Mouse (Mus musculus) heart, postnatal 36 days (tissue): ENCODE results near the gene Timeless. TPM values are rescaled to one million over a fixed set of nuclear protein-coding genes. Genes with fewer than 3 reads are reported as not detected.
A peak's percentile ranks its signal among the peaks of the same experiment; 100 is the strongest.
"Not testable (repeated sequence)": the region's sequence is repeated elsewhere in the genome, so short reads cannot be mapped to it uniquely, and the experiment has no call there.

ENCODE experiments used
- DNase-seq, 2 experiments: peaks; one replicate each; pipeline ENCODE4 v3.0.0; 2021 to 2022
- intact Hi-C: fragments of 180-260 bp; cut with DNase I; formaldehyde crosslinking; loops from one replicate; pipeline ENCODE4 v1.15.1; 2025
- total RNA-seq, 2 experiments: library from RNA; stranded (reverse); gene quantifications; 2 replicates each; pipeline ENCODE4 v1.2.3; 2021

Timeless gene
- total RNA-seq, 2 experiments from 2014 or later = 8.9 to 12.2 TPM

DNA sequence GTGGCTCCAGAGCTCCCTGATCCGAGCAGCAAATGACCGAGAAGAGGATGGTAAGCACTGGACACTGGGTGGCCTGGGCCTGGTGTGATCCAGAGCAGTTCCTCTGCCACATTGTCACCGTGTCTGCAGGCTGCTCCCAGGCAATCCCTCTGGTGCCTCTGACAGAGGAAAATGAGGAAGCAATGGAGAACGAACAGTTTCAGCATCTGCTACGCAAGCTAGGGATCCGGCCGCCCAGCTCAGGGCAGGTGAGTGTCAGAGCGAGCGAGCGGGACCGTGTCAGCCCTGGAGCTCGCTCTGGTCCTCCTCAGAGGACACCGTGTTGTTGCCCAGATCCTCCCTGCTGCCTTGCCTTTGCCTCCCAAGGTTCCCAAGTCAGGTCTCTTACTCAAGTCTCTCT is 18.7 kb downstream of the Timeless start:
- DNase-seq = no peak
- intact Hi-C loops = no loop called here

DNA sequence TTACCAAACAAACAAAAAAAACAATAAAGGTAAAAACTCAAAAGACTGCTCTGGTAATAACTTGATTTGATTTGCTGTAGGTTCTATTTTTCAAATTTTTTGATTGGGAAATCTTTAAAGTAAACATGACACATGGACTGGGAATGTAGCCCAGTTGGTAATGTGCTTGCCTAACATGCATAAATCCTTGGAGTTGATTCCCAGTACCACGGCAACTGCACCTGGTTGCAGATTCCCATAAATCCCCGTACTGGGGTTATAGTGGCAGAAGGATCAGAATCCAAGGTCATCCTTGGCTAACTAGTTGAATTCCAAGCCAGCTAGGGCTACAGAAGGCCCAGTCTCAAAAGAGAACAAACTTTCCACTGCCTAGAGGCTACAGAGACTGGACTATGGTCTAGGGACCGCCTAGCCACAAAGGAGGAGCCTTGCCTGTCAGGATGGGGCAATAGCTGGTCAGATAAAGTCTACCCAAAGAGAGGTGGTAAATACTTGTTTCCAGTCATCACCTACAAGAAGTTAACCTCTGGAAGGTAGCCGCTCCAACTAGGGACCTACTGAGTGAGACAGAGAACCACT is 21.9 kb downstream of the Timeless start, which contains the start of gene Apon:
Gene Apon (plus strand): TSS at position 420 of the 579 bp plus-strand sequence.
- intact Hi-C loops = no loop called here
- DNase-seq = no peak

DNA sequence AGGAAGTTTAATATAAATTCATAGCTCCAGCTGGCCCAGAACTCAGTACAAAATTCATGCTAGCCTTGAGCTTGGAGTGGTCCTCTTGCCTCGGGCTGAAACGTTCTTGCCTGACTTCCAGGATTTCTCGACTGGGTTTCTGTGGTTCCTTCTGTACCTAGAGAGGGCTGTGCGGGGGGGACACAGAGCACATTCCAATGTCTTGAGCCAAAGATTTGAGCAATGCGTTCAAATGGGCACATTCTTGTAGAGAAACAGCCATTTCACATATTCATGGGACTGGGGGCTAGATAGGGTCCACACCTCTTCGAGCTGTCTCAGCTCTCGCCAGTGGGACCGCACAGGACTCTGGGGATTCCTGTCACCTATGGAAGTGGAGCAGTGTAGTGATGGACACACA is 24.1 kb downstream of the Timeless start:
- DNase-seq = no peak
- intact Hi-C loops = no loop called here

DNA sequence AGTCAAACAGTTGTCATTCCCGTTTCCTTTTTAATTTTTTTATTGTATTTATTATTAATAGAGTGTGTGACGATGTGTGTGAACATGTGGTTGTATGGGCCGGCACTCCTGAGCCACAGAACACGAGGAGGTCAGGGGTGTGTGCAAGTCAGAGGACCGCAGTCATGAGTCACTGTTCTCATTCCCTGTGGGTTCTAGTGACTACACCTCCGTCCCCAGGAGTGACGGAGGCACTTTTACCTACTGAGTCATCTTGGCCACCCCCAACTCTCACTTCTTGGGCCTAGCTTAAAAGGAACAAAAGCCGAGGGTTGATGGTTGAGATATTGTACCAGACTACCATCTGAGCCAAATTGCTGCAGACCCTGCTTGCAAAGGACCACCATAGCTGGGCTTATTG is 24.5 kb downstream of the Timeless start:
- intact Hi-C loops = no loop called here
- no peak for DNase-seq

DNA sequence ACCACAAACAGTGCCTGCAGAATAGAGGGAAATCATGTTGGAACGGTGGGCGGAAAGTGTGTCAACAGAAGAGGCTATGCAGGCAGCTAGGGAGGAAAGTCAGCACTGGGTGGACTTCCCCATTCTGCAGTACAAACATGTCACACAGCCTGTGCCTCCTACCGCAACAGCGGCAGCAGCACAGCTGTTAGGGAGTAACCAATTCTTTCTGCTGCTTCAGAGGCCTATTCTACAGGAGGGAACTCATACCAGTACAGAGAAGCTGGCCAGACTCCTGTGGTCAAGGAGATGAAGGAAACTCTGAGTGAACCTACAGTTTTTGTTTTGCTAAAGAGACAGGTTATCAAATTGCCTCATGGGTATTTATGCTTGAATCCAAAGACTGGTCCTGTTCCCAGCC is 27.1 kb downstream of the Timeless start:
- no peak for DNase-seq
- intact Hi-C loops = no loop called here

DNA sequence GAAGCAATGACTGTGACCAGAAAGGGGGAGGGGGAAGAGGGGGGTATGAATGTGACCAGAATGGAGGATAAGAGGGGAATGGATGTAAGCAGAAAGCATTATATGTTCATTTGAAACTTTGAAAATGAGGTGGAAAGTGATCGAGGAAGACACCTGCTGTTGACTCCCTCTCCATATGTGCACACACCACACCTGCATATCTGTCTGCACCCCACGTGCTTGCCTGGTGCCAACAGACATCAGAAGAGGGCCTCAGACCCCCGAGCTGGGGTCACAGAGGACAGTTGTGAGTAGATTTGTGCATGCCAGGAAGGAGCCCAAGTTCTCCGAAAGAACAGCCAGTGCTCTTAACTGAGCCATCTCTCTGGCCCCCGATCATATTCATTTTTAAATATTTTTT is 28.1 kb downstream of the Timeless start:
- DNase-seq = no peak
- intact Hi-C loops = no loop called here

DNA sequence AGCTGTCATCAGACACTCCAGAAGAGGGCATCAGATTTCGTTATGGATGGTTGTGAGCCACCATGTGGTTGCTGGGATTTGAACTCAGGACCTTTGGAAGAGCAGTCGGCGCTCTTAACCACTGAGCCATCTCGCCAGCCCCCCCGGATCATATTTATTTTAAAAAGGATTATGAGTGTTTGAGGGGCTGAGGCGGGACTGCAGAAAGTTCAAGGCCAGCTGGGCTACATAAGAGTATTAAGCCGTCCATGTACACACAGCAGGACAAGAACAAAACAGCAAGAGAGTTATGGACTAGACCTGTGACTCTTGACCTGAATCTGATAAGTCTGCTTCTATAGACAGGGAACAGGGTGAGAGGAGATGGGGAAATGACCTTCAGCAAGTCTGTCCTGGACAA is 28.5 kb downstream of the Timeless start:
- DNase-seq, intact Hi-C loops: not testable (repeated sequence)

DNA sequence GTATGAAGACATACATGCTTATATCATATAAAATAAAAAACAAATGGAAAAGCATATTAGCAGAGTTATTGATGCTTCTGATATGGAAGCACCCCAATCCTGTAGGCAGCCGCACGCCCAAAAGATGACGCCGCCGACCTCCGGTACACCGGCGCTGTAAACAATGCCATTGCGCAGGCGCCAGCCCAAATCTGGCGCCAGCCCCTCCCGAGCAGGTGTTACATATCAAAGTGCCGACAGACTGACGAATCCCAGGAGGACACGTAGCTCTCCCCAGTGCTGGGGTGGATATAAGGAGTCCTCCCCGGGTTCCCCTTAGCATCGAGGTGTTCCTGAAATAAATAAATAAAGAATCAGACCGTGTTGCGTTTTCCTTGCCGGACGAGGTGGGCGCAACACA is 30.4 kb downstream of the Timeless start:
- intact Hi-C loops = no loop called here

DNA sequence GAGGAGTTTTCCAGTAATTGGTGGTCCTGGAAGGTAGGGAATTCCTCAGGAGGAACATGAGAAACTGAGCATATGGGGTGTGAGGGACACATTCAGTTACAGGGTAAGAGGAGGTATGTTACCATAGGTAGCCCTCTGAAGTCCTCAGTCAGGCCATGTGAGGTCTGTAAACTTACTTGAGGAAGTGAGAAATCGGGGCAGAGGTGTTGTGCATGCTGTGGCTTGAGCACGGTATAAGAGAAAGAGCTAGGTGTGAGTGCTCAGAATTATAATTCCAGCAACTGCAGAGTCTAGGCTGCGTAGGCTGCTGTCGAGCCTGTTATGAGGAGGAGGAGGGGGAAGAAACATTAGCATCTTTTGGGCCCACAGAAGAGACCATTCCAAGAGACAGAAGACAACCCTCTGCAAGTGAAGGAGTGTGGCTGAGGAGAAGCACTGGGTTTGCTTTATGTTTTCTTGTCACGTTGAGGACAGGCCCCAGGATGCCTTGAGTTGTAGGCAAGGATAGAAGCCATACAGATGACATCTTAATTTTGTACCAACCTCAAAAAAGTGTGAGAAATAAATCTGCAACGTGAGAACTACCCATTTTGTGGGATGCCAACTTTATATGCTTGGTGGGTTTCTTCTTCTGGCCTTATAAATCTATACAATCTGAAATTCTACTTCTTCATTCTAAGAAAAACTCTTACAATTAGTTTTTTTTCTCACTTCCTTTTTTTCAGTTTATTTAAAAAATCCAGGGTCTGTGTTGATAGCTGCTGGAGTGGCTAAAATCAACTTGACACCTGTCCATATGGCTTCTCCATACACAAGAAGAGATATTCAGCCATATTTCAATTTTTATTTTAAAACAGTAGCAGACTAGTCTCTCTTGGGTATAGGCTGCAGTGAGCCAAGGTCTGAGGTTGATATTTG is 31.8 kb downstream of the Timeless start:
- intact Hi-C loops = no loop called here

More for the DNA sequence above, 30.4 kb downstream of the Timeless start:
- peak; percentile 27 to 49 for DNase-seq

DNA sequence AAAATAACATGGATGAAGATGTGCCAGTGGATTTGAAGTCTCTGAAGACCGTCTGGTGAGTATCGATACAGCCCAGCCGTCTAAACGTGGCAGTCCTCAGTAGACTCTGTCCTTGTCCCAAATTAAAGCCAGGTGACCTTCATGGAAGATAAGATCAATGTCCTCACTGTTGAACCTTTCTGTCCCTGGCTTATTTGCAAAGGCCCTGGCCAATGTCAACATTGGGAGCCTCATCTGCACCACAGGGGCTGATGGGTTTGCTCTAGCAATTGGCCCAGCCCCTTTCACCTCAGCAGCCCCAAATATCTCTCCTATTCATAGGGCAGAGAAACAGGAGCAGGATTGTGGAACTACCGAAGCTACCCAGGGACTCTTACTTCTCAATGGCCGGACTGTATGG is 36.5 kb downstream of the Timeless start, which contains the start of gene Apof:
Gene Apof (plus strand): TSS at position 301 of the 400 bp plus-strand sequence.
- no peak for DNase-seq
- intact Hi-C loops = loop anchor here (2.0 kb wide), 1 partner anchor 36 kb away; the partner anchor contains the start of gene Timeless

More for the DNA sequence above, 31.8 kb downstream of the Timeless start:
- no peak for DNase-seq

DNA sequence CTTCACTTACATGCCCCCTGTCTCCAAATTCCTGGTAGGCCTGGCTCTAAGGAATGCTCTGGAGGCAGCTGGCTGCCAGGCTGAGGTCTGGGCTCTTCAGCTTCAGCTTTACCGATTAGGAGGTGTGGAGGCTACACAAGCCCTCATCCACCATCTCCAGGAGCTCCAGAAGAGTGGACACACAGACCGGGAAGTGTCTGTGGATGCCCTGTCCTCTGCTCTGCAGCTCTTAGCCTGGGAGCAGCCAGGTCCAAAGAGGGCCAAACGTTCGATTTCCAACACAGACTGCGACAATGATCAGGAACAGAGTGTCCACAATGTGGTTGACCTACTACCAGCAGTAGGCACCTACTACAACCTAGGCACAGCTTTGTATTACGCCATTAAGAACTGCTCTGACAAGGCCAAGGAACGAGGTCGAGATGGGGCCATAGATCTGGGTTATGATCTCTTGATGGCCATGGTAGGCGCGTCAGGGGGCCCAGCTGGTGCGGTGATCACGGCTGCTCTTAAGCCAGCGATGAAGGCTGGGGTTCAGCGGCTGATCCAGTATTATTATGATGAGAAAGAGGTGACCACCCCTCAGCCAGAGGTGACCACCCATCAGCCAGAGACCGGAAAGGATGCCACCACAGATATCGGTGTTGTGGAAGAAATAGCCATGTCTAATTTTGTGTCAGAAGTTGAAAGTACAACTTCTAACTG is 37.5 kb downstream of the Timeless start:
- intact Hi-C loops = loop anchor here (2.0 kb wide), 1 partner anchor 37 kb away; the partner anchor contains the start of gene Timeless
- no peak for DNase-seq

DNA sequence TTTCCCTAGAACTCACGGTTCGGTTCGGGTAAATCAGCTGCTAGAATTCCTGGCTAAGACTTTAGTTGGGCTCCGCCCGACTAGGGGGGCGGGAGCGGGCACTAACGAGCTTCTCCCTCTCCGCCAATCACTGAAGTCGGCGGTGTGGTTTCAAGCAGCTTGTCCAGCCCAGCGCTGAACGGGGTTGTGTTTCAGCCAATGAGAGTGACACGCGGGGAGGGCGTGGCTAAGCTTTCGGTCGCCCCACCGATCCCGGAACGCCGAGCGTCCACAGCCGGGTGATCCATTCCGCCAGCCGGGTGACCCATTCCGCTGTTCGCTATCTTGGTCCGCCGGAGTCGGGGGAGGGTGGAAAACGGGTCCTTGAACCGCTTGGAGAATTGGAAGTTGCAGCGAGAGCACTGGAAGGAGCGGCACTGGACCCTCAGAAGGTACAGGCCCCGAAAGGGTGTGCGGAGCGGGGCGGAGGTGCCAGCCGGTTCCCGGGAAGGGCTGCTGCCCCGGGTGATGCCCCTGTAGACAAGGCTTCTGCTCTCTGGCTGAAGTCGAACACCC is 38.5 kb downstream of the Timeless start, which contains the start of gene Stat2:
Gene Stat2 (plus strand): TSS at position 273 of the 555 bp plus-strand sequence.
- peak; percentile 94 to 96 for DNase-seq
- intact Hi-C loops = no loop called here

DNA sequence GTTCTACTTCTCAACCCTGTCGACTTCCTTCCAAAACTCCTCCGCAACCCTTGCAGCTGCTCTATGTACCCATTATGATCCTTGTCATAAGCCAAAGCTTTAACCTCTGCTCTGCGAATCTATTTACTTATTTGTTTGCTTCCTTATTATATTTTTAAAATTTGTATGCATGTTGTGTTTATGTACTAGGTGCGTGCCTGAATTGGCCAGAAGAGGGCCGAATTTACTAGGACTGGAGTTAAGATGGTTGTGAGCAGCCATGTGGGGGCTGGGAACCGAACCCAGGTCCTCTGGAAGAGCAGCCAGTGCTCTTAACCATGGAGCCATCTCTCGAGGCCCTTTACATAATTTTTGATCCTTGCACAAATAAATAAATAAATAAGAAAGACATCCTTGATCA is 39.0 kb downstream of the Timeless start:
- intact Hi-C loops = no loop called here
- DNase-seq = no peak

DNA sequence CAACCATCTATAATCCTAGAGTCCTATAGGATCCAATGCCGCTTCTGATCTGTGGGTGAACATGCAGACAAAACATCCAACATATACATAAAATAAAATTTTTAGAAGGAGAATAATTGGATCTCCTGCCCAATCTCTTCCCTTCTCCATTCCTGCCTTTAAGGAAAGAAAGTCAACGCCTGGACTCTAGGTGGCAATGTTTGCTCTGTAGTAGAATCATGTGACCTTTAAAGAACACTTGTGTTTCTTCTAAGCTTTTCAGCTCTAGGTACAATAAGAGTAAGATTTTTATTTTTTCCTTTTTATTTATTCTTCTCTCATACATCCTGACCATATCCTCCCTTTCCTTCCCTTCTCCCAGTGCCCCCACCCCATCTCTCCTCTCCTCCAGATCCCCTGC is 40.0 kb downstream of the Timeless start:
- intact Hi-C loops = loop anchor here (2.0 kb wide), 1 partner anchor 29 kb away; no protein-coding TSS in a partner anchor
- no peak for DNase-seq

DNA sequence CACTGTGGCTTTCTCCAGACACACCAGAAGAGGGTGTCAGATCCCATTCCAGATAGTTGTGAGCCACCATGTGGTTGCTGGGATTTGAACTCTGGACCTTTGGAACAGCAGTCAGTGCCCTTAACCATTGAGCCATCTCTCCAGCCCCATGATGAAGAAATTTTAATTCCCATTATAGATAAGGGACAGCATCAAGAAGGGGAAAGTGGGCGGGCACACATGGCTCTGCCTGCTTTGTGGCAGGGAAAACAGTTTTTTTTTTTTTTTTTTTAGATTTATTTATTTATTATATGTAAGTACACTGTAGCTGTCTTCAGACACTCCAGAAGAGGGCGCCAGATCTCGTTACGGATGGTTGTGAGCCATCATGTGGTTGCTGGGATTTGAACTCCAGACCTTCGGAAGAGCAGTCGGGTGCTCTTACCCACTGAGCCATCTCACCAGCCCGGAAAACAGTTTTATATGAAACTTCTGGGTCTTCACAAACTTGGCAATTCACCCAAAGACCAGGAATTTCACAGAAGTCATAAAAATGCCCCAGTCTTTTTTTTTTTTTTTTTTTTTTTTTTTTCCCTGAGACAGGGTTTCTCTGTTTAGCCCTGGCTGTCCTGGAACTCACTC is 41.1 kb downstream of the Timeless start:
- not testable (repeated sequence) for DNase-seq
- intact Hi-C loops = loop anchor here (2.0 kb wide), 1 partner anchor 28 kb away; no protein-coding TSS in a partner anchor

DNA sequence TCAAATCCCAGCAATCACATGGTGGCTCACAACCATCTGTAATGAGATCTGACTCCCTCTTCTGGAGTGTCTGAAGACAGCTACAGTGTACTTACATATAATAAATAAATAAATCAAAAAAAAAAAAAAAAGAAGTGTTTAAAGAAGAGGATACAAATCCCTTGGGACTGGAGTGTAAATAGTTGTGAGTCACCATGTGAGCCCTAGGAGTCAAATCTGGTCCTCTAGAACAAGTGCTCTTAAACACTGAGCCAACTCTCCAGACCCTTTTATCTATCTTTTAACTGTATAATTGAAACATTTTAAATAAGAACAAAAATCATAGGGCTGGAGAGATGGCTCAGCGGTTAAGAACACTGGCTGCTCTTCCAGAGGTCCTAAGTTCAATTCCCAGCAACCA is 43.5 kb downstream of the Timeless start:
- DNase-seq, intact Hi-C loops: not testable (repeated sequence)

DNA sequence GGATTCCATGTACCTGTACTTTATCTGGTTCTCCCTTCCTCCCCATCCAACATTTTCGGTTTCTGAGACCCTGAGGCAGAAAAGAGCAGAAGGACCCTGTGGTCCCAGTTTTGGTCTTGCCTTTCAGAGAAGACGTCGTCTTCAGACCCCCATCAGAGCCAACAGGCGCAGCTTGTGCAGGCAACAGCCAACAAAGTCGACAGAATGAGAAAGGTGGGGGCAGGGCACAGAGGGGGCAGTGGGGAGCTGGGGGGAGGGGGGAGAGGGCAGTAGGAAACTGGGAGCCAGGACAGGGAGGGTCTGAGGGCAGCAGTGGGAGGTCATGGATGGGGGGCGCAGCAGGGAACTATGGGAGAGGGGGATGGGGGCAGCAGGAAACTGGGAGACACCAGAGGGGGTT is 46.3 kb downstream of the Timeless start:
- no peak for DNase-seq
- intact Hi-C loops = no loop called here

DNA sequence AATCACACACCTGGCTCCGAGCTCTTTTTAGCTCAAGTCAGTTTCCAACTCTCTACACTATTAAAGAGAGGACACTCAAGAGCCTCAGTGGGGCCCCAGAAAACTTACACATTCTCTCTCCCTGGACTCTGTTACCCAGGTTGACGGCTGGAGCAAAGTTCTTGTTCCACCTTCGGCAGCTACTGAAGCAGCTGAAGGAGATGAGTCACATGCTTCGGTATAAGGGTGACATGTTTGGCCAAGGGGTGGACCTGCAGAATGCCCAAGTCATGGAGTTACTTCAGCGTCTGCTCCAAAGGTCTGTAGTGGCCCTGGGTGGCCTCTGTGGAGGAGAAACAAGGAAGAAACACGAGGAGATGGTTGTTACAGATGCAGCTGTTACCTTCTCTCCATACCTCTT is 49.1 kb downstream of the Timeless start:
- intact Hi-C loops = no loop called here
- DNase-seq = no peak

DNA sequence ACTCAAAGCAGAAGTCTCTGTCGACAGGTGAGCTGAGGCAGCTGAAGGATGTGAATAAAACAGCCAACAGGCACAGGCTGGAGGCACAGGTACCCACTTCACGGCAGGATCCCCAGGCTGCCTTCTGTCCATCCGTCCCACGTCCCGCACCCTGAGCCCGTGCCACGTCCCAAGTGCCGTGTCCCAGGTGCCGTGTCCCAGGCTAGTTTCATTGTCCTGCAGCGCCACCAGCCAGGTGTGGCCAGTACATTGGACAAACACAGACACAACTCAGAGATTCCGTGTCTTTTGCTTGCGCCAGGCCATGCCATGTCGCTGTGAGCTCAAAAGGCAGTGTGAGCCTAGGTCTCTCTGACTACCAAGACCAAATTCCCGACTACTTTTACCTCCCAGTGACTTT is 49.8 kb downstream of the Timeless start:
- no peak for DNase-seq
- intact Hi-C loops = no loop called here

DNA sequence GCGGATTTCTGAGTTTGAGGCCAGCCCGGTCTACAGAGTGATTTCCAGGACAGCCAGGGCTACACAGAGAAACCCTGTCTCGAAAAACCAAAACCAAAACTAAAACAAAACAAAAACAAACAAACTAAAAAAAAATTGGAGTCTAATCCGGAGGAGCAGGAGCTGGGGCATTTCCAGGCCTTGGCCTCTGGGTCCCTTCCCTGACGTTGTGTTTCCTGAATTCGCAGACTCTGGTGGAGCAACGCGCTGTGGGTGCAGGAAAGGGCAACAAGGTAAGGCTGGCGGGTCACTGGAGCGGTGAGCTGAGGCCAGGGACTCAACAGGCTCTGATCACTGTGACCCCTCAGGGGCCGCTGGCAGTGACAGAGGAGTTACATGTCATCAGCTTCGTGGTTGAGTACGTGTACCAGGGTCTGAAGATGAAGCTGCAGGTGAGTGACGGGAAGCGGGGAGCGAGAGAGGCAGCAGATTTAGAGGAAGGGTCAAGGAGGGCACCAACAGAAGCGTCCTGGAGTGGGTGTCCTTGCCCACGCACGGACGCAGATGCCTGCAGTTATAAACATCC is 51.1 kb downstream of the Timeless start:
- no peak for DNase-seq
- intact Hi-C loops = no loop called here
